Mouse (Mus musculus): ENCODE measurements around the gene Ptprd.

GRCm38 (mm10) chr4:77743391-77743790 is 468.4 kb downstream of the Ptprd start:
- no peak for TF ChIP-seq CTCF (IDR thresholded peaks at IDR 0.05; ENCODE audit: low read depth)
- no peak for TF ChIP-seq EP300 (IDR thresholded peaks at IDR 0.05; ENCODE audit: low read depth)
